Mouse (Mus musculus) cortical plate, adult 2 months (tissue): ENCODE measurements around the gene Ppcs.

Source experiments
- CTCF ChIP-seq: fragments of 200-500 bp; IDR thresholded peaks from 2 replicates; pipeline ENCODE4 v1.5.1; 2011; ENCODE audit warnings: mild to moderate bottlenecking, control low read depth, low read length; ENCODE audit not compliant: insufficient read depth; ENCODE audit errors: extremely low read depth
- POLR2A ChIP-seq: fragments of 200-500 bp; IDR thresholded peaks from 2 replicates; pipeline ENCODE4 v1.6.1; 2011; ENCODE audit warnings: mild to moderate bottlenecking, low read length, control low read depth; ENCODE audit not compliant: insufficient read depth; ENCODE audit errors: extremely low read depth

- TF ChIP-seq CTCF (no peak), POLR2A (no peak)
Measured at GRCm38 (mm10) chr4:119425601-119426000, 3.4 kb upstream of the Ppcs start.
